Mouse (Mus musculus) left cerebral cortex, postnatal 10 days (tissue): ENCODE measurements at regions not wholly inside any gene's neighbourhood (a gene's known extent, or its start where the extent isn't known, plus 50 kb on each side); places are given as distances from the start of the nearest gene placed in this dataset.

Experiments
- DNase-seq, 2 experiments: peaks; one replicate each; pipeline ENCODE4 v3.0.0; 2021 to 2022; ENCODE audit warnings: low spot score in 2 of 2, mixed read lengths in 1 of 2; ENCODE audit errors: extremely low spot score in 1 of 2
- intact Hi-C: fragments of 180-260 bp; cut with DNase I; formaldehyde crosslinking; loops from one replicate; pipeline ENCODE4 v1.15.1; 2025

GRCm38 (mm10) chr11:40394864-40395266 lies 300.1 kb downstream of the Mat2b start:
- no peak for DNase-seq
- intact Hi-C loops = no loop called here

GRCm38 (mm10) chr11:40394283-40394758 lies 300.7 kb downstream of the Mat2b start:
- no peak for DNase-seq

GRCm38 (mm10) chr11:40380696-40381095 lies 314.3 kb downstream of the Mat2b start:
- DNase-seq = no peak
- intact Hi-C loops = no loop called here

More at GRCm38 (mm10) chr11:40394283-40394758, 300.7 kb downstream of the Mat2b start:
- intact Hi-C loops = no loop called here

GRCm38 (mm10) chr11:40371696-40372095 lies 323.3 kb downstream of the Mat2b start:
- intact Hi-C loops = no loop called here
- DNase-seq = no peak

GRCm38 (mm10) chr11:40366573-40366972 lies 328.4 kb downstream of the Mat2b start:
- intact Hi-C loops = no loop called here
- no peak for DNase-seq

GRCm38 (mm10) chr11:40362530-40363185 lies 332.3 kb downstream of the Mat2b start:
- no peak for DNase-seq
- intact Hi-C loops = no loop called here
